Mouse (Mus musculus): ENCODE measurements around the gene Cox8a. TPM values are rescaled to one million over a fixed set of nuclear protein-coding genes. Genes with fewer than 3 reads are reported as not detected.

The Cox8a gene
- total RNA-seq, 2 experiments from 2014 or later, result 1,005 to 1,018 TPM

- DNase-seq, result no peak
Observed at GRCm38 (mm10) chr19:7183419-7183818, 34.0 kb downstream of the Cox8a start.

- peak; percentile 78 to 86 for DNase-seq
Observed at GRCm38 (mm10) chr19:7182273-7182949, 35.0 kb downstream of the Cox8a start.

DNA sequence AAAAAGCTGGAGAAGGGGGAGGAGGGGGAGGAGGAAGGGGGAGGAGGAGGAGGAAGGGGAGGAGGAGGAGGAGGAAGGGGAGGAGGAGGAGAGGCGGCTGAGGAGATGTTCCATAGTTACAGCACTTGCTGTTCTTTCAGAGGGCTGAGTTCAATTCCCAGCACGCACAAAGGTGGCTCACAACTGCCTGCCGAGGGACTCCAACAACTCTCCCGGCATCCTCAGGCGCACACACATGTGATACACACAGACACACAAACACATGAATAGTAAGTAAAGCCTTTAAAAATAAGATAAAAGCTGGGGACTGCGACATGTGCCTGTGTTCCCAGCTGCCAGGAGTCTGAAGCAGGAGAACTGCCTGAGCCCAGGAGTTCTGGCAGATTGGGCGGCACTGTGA, 35.9 kb downstream of the Cox8a start:
- no peak for DNase-seq

DNA sequence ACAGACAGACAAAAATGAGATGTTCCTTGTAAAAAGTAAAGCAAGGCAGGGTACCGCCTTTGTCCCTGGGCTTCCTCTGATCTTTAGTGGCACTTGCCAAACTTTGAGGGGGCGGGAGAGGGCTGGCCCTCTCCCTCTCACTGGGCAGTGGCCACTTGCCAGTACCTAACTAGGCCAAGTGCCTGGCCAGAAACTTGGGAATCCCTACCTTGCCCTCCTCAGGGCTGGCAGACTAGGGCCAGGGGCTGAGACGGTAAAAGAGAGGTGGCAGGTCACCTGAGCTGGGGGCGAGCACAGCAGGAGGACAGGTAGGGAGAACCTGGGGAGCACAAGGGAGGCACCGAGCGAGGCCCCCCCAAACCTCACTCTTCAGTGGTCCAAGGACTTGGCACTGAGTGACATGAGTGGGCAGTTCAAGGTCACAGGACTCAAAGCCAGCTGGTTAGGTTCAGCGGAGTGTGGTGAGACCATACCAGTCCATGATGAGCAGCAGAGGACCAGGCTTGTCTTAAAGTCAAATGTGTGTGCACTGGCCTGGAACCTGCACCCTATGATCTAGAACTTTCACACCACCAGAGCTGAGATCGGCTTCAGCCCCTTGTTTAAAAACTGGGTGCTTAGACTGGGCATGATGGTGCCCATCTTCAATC, 36.5 kb downstream of the Cox8a start:
- DNase-seq, result peak in 1 of 2 experiments; percentile 49

DNA sequence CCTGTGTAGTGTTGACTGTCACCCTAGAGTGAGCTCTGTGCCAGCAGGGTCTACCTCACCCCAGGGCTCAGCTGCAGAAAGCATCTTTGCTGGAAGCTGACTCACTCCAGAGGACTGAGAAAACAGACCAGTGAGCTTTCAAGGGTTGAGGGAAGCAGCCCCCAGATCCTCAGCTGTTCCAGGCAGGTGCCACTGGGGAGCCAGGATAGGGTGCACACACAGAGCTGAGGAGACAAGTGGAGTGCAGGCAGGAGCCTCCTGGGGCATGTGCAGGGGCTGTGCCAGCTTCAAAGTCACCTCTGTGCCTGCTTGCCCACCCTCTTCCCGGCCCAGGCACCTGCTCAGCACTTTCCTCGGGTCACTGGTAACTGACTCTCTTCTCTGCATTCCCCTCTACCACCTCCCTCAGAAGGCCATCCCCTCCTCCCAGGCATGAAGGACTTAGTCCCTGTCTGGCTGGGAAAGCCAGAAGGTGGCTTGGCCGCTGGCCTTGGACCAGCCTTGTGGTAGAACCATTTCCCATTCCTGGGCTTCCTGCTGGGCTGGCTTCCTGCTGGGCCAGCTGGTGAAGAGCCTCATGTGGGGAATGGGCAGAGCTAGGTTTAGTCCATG, 38.5 kb downstream of the Cox8a start:
- DNase-seq, result no peak

DNA sequence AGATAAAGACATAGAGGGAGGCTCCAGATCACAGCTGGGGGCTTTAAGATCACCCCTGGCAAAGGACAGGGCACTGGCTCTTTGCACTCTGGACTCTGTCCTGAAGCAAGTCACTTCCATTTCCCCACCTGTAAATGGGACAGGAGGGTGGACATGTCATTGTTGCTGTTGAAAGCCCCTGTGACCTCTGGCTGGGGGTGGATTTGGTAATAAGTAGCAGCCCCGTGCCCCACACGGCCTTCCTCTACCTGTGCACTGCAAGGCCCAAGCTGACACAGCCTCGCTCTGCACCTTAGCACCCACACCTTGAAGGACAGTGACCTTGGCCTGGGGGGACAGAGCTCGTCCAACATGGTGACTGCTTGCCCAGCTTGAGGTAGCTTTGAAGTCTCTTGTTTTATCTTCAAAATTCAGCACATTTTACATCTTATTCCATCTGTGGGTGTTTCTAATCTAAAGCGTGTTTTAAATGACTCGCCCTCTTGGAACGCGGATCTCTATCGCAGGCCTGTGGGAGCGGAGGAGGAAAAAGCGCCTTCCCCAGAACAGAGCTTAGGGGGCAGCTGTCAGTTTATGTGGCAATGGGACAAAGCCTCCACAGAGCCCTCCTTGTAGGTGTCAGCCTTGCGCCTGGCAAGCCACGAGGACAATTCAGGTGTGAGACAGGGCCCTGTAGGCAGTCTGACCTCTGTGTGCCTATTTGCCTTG, 39.5 kb downstream of the Cox8a start:
- no peak for DNase-seq

DNA sequence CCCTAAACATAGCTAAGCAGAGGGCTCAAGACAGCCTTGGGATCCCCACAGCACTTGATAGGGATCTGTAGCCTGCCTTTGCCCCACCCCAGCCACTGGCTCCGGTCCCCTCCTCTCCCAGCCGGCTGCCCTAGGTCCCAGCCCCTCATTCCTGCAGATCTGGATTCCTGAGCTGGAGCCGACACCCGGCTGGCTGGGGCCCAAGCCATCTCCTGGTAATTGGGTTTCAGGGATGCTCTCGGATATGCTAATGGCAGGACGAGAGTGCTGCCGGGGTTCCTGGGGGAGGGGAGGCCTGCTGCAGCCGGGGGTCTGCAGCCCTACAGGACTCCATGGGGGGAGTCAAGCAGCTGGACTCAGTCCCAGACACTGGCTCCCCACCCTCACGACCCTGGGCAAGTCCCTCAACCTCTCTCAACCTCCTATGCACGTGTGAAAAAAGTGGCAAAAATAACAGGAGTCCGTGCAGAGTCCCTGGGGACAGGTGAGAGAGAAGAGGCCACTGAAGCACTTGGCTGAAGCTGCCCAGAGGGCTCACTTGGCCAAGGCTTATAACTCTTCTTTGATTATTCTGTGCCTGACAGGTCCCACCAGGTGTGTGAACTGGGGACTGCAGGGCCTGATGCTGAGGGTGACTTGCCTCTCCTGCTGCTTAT, 41.2 kb downstream of the Cox8a start:
- no peak for DNase-seq

GRCm38 (mm10) chr19:7172051-7172866, 45.2 kb downstream of the Cox8a start:
- peak in 1 of 2 experiments; percentile 52 for DNase-seq

DNA sequence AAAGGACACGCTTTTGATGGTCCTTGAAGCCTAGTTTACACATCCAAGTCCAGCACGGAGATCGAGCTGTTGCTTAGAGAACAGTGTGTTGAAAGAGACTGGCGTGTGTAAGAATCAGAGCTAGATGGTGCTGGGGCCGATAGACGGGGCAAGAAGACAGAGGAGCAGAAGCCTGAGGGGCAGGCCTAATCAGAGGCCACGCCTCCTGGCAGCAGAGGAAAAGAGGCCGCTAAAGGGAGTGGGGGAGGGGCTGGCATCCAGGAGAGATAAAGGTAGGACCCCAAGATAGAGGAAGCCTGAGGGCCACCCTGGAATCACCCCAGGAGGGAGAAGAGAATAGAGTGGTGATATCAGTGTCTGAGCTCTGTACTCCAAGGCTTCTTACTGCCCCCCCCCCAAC, 46.0 kb downstream of the Cox8a start:
- no peak for DNase-seq

DNA sequence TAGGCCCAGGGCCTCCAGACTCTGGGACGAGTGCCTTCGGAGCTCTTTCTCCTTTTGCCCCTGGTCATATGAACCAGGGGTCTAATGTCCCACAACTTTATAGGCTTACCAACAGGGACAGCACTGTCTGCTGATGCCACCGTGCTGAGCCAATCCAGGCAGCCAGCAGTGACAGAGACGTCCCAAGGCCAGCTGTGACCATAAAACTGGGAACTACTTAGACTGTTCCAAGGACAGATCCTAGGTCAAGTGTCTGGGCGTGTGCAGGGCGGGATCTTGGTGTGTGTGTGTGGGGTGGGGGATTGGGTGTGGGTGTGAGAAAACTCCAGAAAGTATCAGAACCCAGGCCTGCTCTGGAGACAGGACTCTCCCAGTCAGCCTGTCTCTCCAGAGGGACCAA, 46.5 kb downstream of the Cox8a start:
- no peak for DNase-seq

DNA sequence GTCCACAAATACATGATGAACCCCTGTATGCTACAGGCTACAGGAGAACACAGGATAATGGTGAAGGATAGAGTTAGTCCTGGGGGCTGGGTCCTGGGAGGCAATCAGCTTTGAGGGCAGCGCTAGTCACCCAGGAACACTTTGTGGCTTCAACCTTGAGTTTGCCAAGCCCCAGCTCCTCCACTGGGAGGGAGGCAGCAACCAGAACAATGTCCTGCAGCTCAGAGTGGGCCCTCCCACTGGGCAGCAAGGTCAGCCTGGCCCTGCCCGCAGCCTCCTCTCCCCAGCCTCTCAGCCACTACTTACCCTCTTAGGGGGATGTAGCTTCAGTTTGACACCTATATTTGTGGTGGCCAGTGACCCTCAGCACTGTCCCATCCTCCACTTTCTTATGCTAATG, 49.0 kb downstream of the Cox8a start:
- DNase-seq, result no peak

DNA sequence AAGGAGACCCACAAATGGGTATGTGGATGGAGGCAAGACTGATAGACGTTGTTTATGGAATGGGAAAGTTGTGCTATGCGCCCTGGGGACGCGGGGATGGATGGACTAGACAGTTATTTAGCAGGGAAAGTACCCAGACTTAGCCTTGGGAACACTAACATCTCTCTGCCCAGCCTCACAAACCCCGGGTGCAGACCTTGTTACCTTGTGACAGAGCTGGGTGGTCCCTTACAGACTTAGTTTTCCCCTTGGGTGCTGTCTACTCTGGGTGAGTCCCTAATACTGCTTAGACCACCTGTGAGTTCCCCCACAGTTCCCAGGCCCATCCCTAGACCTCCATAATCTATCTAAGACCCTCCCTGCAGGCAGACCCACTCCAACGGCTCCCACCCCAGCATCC, 50.6 kb downstream of the Cox8a start:
- DNase-seq, result no peak

DNA sequence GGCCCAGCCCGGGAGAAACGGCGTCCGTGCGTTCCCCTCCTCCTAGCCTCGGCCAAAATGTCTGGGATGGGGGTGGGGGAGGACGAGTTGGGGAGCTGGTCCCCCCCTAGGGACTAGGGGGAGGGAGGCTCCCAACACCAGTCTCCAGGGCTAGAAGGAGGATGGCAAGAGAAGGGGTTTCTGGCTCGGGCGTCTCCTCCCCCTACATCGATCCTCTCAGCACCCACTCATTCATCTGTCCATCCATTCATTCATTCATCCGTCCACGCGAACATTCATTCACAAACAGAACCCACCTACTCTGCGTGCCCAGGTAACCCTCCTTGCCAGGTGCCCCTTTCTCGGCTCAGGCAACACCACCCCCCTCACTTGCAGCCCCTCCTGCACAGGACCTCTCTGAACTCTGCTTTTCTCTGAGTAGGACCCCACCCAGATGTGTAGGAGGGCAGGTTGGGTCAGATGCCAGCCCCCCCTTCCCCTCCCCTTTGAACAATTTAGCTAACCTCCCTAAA, 51.2 kb downstream of the Cox8a start:
- no peak for DNase-seq

GRCm38 (mm10) chr19:7165509-7166199, 51.8 kb downstream of the Cox8a start:
- DNase-seq, result no peak

Other genes starting within 250 kb of the Cox8a start
- gene Ppp1r14b, start 242.6 kb downstream of the Cox8a start, total RNA-seq (2021), result 10 to 100 TPM; 63.1 to 69.8 TPM
- 10 to 100 TPM; 13.8 to 14.2 TPM for gene Plcb3, start 241.1 kb downstream of the Cox8a start, total RNA-seq (2021)
- gene Fkbp2, start 237.1 kb downstream of the Cox8a start, total RNA-seq (2021), result 100 to 1,000 TPM in 1 of 2 experiments, 10 to 100 TPM in 1; 86.0 to 101 TPM
- 10 to 100 TPM; 81.5 to 82.6 TPM for gene Vegfb, start 230.0 kb downstream of the Cox8a start, total RNA-seq (2021)
- 10 to 100 TPM; 21.9 to 22.9 TPM for gene Dnajc4, start 225.0 kb downstream of the Cox8a start, total RNA-seq (2021)
- 10 to 100 TPM; 13.8 to 14.3 TPM for gene Nudt22, start 221.5 kb downstream of the Cox8a start, total RNA-seq (2021)
- gene Trpt1, start 221.5 kb downstream of the Cox8a start, total RNA-seq (2021), result 10 to 100 TPM; 13.1 to 17.8 TPM
- 1 to 10 TPM; 3.9 to 5.0 TPM for gene Fermt3, start 198.1 kb downstream of the Cox8a start, total RNA-seq (2021)
- 100 to 1,000 TPM; 216 to 229 TPM for gene Stip1, start 177.6 kb downstream of the Cox8a start, total RNA-seq (2021)
- 10 to 100 TPM; 20.4 to 22.2 TPM for gene Macrod1, start 160.8 kb downstream of the Cox8a start, total RNA-seq (2021)
- 10 to 100 TPM; 18.4 to 18.6 TPM for gene Flrt1, start 111.9 kb downstream of the Cox8a start, total RNA-seq (2021)
- 100 to 1,000 TPM; 282 to 286 TPM for gene Otub1, start 11.3 kb downstream of the Cox8a start, total RNA-seq (2021)
- 10 to 100 TPM; 31.6 to 38.6 TPM for gene Naa40, start 23.6 kb upstream of the Cox8a start, total RNA-seq (2021)
- 10 to 100 TPM; 17.5 to 18.7 TPM for gene Rcor2, start 49.7 kb upstream of the Cox8a start, total RNA-seq (2021)
- 100 to 1,000 TPM; 111 to 118 TPM for gene Mark2, start 124.2 kb upstream of the Cox8a start, total RNA-seq (2021)
- 10 to 100 TPM; 31.8 to 36.9 TPM for gene Spindoc, start 165.4 kb upstream of the Cox8a start, total RNA-seq (2021)
- 10 to 100 TPM; 46.9 to 54.4 TPM for gene 2700081O15Rik, start 200.0 kb upstream of the Cox8a start, total RNA-seq (2021)

Data from layer of hippocampus, postnatal 36 days (tissue).